Mouse (Mus musculus) right cerebral cortex, postnatal 36 days (tissue): ENCODE data around the gene Olfr1000.
"Not testable (repeated sequence)": the region's sequence is repeated elsewhere in the genome, so short reads cannot be mapped to it uniquely, and the experiment has no call there.

ENCODE experiments used
- DNase-seq, 2 experiments: peaks; one replicate each; pipeline ENCODE4 v3.0.0; 2022; ENCODE audit warnings: low spot score in 2 of 2, mixed read lengths in 1 of 2

The Olfr1000 gene

GRCm38 (mm10) chr2:85611803-85612202 lies at the start of gene Olfr1000:
TSS of gene Olfr1000 (minus strand) at chr2:85611903.
- no peak for DNase-seq

DNA sequence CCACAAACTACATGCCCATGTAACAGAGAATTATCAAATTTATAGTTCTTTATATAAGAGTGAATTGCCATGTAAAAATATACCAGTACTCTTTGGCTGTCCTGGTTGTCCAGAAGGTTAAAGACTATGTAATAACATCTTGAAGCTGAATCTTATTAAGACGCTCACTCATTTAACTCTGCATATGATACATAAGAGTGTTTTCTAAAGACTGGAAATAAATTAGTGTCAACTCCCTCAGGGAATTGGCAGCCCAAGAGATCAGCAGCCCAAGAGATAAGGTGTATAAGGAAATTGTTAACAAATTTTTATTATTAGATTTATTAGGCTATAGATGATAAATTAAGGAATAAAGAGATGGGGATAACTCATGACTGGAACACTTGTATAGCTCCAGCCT lies 38.9 kb upstream of the Olfr1000 start, which contains the start of gene Olfr1002:
Gene Olfr1002 (minus strand): TSS at position 101 of the 400 bp plus-strand sequence.
- DNase-seq, result no peak

GRCm38 (mm10) chr2:85588648-85589047 lies 23.1 kb downstream of the Olfr1000 start, which contains the start of gene Olfr998:
TSS of gene Olfr998 (plus strand) at chr2:85588948.
- not testable (repeated sequence) for DNase-seq

DNA sequence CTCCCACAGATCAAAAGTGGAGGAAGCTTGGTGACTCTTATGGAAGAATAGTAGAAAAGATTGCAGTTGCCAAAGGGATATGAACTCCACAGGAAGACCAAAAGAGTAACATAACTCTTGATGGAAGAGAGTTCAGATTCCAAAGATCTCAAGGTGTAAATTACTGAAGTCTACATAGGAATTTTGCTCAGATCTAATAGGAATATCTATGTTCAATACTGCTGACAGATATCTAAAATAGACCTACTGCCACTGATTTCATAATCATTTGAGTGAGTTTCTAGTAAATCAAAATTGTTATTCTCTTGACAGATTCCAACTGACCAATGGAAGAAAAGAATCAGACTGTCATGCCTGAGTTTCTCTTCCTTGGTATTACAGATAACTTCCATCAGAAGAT lies 32.8 kb downstream of the Olfr1000 start, which contains the start of gene Olfr996:
Gene Olfr996 (plus strand): TSS at position 301 of the 400 bp plus-strand sequence.
- DNase-seq, result no peak

DNA sequence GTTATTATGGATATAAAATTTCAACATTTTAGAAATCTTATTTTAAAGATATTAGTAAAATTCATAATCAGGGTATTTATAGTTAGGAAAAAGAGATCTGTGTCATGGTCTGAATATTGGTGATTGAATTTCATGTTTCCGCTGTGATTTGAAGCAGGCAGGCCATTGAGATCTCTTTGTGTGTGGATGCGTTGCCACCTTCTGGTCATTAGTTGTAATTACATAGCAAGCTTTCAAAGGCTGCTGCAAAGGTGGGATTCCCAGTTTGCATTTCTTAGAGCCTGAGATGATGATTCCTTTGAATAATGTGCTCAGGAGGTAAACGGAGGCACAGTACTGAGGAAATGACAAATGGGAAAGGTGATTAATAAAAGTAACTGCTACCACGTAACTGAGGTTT lies 50.5 kb downstream of the Olfr1000 start:
- DNase-seq, result peak; percentile 6 to 15

DNA sequence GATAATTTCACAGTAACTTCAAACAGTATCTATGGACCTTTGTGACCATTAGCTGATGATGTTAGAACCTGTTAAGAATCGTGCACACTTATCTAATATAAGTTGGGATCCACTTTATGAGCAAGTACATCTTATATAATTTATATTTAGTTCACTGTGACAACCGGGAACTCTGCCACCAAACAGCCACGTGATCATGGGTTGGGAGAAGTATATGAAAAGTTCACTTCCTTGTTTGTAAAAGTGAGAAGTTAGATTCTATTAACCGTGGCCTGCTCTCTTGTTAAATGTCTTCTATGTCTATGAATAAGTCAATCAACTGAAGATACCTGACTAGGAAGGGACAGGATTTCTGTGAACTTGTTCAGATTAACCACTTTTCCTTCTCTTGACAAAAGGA lies 51.5 kb downstream of the Olfr1000 start:
- no peak for DNase-seq
